Mouse (Mus musculus) bone marrow, adult 2 months (tissue): ENCODE measurements around the gene Kcna1.

ENCODE experiments used
- CTCF ChIP-seq: fragments of 200-500 bp; IDR thresholded peaks from 2 replicates; pipeline ENCODE4 v1.5.1; 2011; ENCODE audit warnings: low read length, control low read depth; ENCODE audit not compliant: control insufficient read depth, insufficient read depth
- POLR2A ChIP-seq: fragments of 200-500 bp; IDR thresholded peaks from 2 replicates; pipeline ENCODE4 v1.6.1; 2011; ENCODE audit warnings: low read depth, mild to moderate bottlenecking, control low read depth, low read length, borderline replicate concordance; ENCODE audit not compliant: control insufficient read depth

DNA sequence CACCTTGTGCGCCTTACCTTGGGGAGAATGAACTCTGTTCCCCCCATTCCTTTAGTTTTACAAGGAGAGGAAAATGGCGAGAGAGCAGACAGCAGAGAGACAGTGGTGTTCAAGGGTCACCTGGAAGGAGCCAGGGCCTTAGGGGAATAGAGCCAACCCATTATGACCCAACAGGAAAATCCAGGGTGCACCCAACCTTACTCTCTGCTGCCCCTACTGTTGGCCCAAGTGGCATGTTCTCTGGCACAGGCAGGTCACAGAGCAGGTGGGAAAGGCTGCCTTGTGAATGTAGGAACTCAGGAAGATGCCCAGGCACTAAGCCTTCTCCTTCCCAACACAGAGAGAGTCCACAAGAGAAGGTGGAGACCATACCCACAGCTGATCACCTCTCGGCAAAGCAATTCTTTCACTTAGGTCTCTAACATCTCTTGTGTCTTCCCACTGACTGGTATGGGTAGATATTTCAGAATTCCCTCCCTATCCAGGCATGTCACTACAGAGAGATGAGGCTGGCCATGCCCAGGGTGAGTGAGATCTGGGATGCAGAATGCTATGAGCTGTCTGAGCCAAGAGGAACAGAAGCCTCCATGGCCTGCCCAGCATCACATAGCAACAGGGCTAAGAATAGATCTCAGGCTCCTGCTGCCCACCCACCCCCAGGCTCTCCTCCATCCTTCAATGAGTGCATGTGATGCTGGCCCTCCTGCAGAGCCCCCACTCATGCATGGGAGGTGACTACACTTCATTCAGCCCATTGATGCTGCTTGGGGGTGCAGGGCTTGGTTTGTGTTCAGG, 46.8 kb downstream of the Kcna1 start:
- TF ChIP-seq POLR2A (no peak), CTCF (no peak)
